Mouse (Mus musculus): ENCODE measurements around the gene Sel1l3. TPM values are rescaled to one million over a fixed set of nuclear protein-coding genes. Genes with fewer than 3 reads are reported as not detected.

Gene Sel1l3
- total RNA-seq, 2 experiments from 2014 or later = 43.1 to 47.0 TPM

GRCm38 (mm10) chr5:53104177-53104855 lies 109.4 kb downstream of the Sel1l3 start:
- DNase-seq (ENCODE audit: low spot score in 2 of 2) = no peak

GRCm38 (mm10) chr5:53101848-53102473 lies 111.8 kb downstream of the Sel1l3 start:
- no peak for DNase-seq (ENCODE audit: low spot score in 2 of 2)

GRCm38 (mm10) chr5:53091331-53091730 lies 122.4 kb downstream of the Sel1l3 start:
- DNase-seq (ENCODE audit: low spot score in 2 of 2) = no peak

GRCm38 (mm10) chr5:53087452-53087851 lies 126.3 kb downstream of the Sel1l3 start:
- no peak for DNase-seq (ENCODE audit: low spot score in 2 of 2)

DNA sequence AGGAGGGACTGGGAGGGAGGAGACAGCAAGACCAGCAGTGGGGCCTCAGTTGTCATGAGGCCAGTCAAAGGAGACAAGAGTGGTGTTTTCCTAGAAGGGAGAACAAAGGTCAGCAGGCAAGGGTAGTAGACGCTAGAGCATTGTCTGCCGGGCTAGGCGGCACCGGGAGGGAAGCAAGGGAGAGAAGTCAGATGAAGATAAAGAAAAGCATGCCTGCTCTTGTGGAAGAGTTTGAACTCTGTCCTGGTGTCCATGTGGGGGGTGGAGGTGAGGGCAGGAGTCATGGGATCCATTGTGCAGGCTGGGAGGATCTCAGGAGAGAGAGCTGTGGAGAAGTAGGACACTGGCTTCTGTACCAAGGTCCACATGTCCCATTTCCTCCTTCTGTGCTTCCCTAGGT lies 135.3 kb downstream of the Sel1l3 start:
- no peak for DNase-seq (ENCODE audit: low spot score in 2 of 2)

DNA sequence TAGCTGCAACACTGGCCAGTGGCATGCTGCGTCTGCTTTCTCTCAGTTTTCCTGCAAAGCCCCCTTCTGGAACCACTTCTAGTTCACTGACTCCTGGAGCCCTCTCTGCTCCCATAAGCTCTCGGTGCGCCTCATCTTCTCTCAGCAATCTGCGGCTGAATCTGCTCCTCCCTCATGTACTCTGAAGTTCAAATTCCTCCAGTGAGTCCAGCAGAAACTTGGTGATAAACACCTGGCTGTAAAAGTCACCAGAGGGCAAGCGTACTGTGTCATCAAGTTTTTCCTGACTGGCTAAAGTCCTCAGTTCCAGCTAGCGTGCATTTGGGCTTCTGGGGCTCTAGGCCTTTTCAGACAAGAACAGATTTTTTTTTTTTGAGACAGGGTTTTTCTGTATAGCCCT lies 139.2 kb downstream of the Sel1l3 start:
- DNase-seq (ENCODE audit: low spot score in 2 of 2) = no peak

DNA sequence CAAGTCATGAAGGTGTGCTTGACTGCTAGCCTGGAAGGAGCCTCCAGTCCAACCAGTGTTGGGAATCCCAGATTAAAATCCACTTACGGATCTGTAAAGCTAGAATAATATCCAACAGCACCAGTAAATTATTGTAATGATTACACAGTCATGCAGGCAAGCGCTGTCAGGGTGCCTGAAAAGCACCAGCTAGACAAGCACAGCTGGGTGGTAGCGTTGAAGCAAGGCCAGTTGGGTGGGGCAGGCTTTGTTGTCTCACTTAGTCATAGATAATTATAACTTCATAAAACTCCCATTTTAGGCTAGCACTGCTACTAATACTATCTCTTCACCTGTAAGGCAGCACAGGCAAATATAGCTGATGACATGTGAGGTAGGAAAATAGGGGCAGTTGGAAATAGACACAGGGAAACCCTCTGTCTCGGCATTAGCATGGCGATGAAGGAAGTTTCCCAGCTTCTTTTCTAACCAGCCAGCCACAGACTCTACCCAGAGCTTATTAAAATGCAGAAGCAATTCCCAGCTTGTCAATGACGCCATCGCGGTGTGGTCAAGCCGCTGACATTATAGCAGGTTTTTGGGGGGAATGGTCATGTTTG lies 152.1 kb downstream of the Sel1l3 start:
- DNase-seq (ENCODE audit: low spot score in 2 of 2) = no peak

Other genes with a start within 250 kb of the Sel1l3 start
- under 1 TPM in 1 of 2 experiments, not detected in 1; 0.25 TPM for gene Slc34a2, start 175.8 kb downstream of the Sel1l3 start, total RNA-seq (2021)
- gene Smim20, start 53.2 kb upstream of the Sel1l3 start, total RNA-seq (2021) = 10 to 100 TPM; 29.2 to 36.5 TPM